Mouse (Mus musculus) neural tube, embryonic 11.5 days (tissue): ENCODE data around the gene Patl1. TPM values are rescaled to one million over a fixed set of nuclear protein-coding genes. Genes with fewer than 3 reads are reported as not detected.
"Not testable (repeated sequence)": the region's sequence is repeated elsewhere in the genome, so short reads cannot be mapped to it uniquely, and the experiment has no call there.

Source experiments
- ATAC-seq: fragments of 200-750 bp; cut with Nextera tagmentation; 2 replicates; pipeline ENCODE4 v1.8.0; 2017; ENCODE audit warnings: moderate number of reproducible peaks, mild to moderate bottlenecking, moderate TSS enrichment, moderate library complexity; ENCODE audit not compliant: insufficient read depth, low FRiP score, low TSS enrichment
- DNase-seq: peaks from one replicate; pipeline ENCODE4 v3.0.0-alpha.2; 2015; ENCODE audit warnings: low spot score
- H3K27ac ChIP-seq: fragments of 300-500 bp; sonication (generic); 2 replicates; pipeline ENCODE4 v1.5.1; 2014; ENCODE audit warnings: low read depth, mild to moderate bottlenecking, low read length
- H3K27me3 ChIP-seq: fragments of 300-500 bp; sonication (generic); 2 replicates; pipeline ENCODE4 v1.6.1; 2014; ENCODE audit warnings: mild to moderate bottlenecking, low read length, mixed read lengths; ENCODE audit not compliant: control insufficient read depth, insufficient read depth
- H3K36me3 ChIP-seq: fragments of 300-500 bp; sonication (generic); 2 replicates; pipeline ENCODE4 v1.6.1; 2014; ENCODE audit warnings: mild to moderate bottlenecking, low read length, moderate library complexity, mixed read lengths; ENCODE audit not compliant: control insufficient read depth, insufficient read depth
- H3K4me1 ChIP-seq: fragments of 300-500 bp; sonication (generic); 2 replicates; pipeline ENCODE4 v1.6.1; 2014; ENCODE audit warnings: low read length, mixed read lengths; ENCODE audit not compliant: control insufficient read depth, insufficient read depth
- H3K4me2 ChIP-seq: fragments of 300-500 bp; sonication (generic); 2 replicates; pipeline ENCODE4 v1.6.1; 2014; ENCODE audit warnings: low read depth, mild to moderate bottlenecking, moderate library complexity
- H3K4me3 ChIP-seq: fragments of 300-500 bp; sonication (generic); 2 replicates; pipeline ENCODE4 v1.5.1; 2014; ENCODE audit warnings: low read depth, low read length
- H3K9ac ChIP-seq: fragments of 300-500 bp; sonication (generic); 2 replicates; pipeline ENCODE4 v1.6.1; 2014; ENCODE audit warnings: mild to moderate bottlenecking, low read length
- H3K9me3 ChIP-seq: fragments of 300-500 bp; sonication (generic); 2 replicates; pipeline ENCODE4 v1.6.1; 2016; ENCODE audit warnings: low read length; ENCODE audit not compliant: control insufficient read depth
- WGBS: fragments of 180-500 bp; shearing (Covaris S2); extraction: QIAGEN DNeasy Blood & Tissue Kit; methylation state at CpG from one replicate; pipeline ENCODE4 v1.1.7; 2014; 5-methylcytosine and 5-hydroxymethylcytosine counted together
- polyA plus RNA-seq: library from polyadenylated mRNA; unstranded; fragments of >200 nt; fragmentation: Nextera tagmentation; extraction: Ambion mirVana; gene quantifications from 2 replicates; pipeline ENCODE4 v1.2.1, GENCODE M21; 2014

The Patl1 gene
- 24.7 and 25.7 TPM in 2 replicates for polyA plus RNA-seq

GRCm38 (mm10) chr19:11912037-11912532 is at the start of gene Patl1:
TSS of gene Patl1 (plus strand) at chr19:11912399.
- Histone ChIP-seq H3K27ac (peak within 1 kb of the TSS; percentile 89), H3K4me1 (peaks cover 8% of the 10 kb centered on the region), H3K4me2 (peak within 1 kb of the TSS; percentile 77), H3K27me3 (no peaks in the 10 kb centered on the region), H3K9ac (peak within 1 kb of the TSS; percentile 84), H3K36me3 (no peaks in the 10 kb centered on the region), H3K9me3 (no peaks in the 10 kb centered on the region), H3K4me3 (peak within 1 kb of the TSS; percentile 76)
- DNase-seq: peak; percentile 99
- ATAC-seq: peak; percentile 95
- under 1% methylated on average over 51 of the region's 53 CpGs for WGBS

- Histone ChIP-seq H3K9me3 (0 out of 2 replicates have a peak, but pooled peaks cover 4% of the 10 kb centered on the region), H3K4me1 (no peaks in the 10 kb centered on the region), H3K4me3 (no peak overlapping the region), H3K4me2 (no peak overlapping the region), H3K9ac (no peak overlapping the region), H3K36me3 (no peaks in the 10 kb centered on the region), H3K27ac (no peak overlapping the region), H3K27me3 (no peaks in the 10 kb centered on the region)
- 88% methylated on average over 2 of the region's 2 CpGs for WGBS
- DNase-seq (no peak), ATAC-seq (no peak)
Observed at GRCm38 (mm10) chr19:11867837-11868236, 44.4 kb upstream of the Patl1 start.

GRCm38 (mm10) chr19:11875006-11875405 is 37.2 kb upstream of the Patl1 start, which contains the start of gene Olfr1419:
TSS of gene Olfr1419 (minus strand) at chr19:11875106.
- H3K9me3 ChIP-seq: no peaks in the 10 kb centered on the region
- no peak for DNase-seq
- H3K36me3 ChIP-seq: no peaks in the 10 kb centered on the region
- WGBS: 45% methylated on average over 1 of the region's 1 CpGs
- H3K4me1 ChIP-seq: no peaks in the 10 kb centered on the region
- no peak for ATAC-seq
- no peak within 1 kb of the TSS for H3K9ac ChIP-seq
- H3K4me2 ChIP-seq: no peak within 1 kb of the TSS
- no peak within 1 kb of the TSS for H3K27ac ChIP-seq
- no peak within 1 kb of the TSS for H3K4me3 ChIP-seq
- no peaks in the 10 kb centered on the region for H3K27me3 ChIP-seq

GRCm38 (mm10) chr19:11878404-11878803 is 33.8 kb upstream of the Patl1 start:
- H3K36me3 ChIP-seq, H3K27ac ChIP-seq, ATAC-seq, H3K9ac ChIP-seq, H3K9me3 ChIP-seq, DNase-seq, H3K4me2 ChIP-seq, H3K4me1 ChIP-seq, H3K27me3 ChIP-seq, H3K4me3 ChIP-seq: not testable (repeated sequence)
- 75% methylated on average over 22 of the region's 22 CpGs for WGBS

- no peak within 1 kb of the TSS for H3K27ac ChIP-seq
- DNase-seq: no peak
- no peak within 1 kb of the TSS for H3K4me2 ChIP-seq
- whole genome bisulfite sequencing: 44% methylated on average over 1 of the region's 1 CpGs
- H3K9me3 ChIP-seq: no peaks in the 10 kb centered on the region
- H3K27me3 ChIP-seq: no peaks in the 10 kb centered on the region
- H3K4me1 ChIP-seq: no peaks in the 10 kb centered on the region
- H3K36me3 ChIP-seq: no peaks in the 10 kb centered on the region
- no peak for ATAC-seq
- no peak within 1 kb of the TSS for H3K4me3 ChIP-seq
- H3K9ac ChIP-seq: no peak within 1 kb of the TSS
Observed at GRCm38 (mm10) chr19:11886265-11886664, 25.9 kb upstream of the Patl1 start, which contains the start of gene Olfr1420. TSS of gene Olfr1420 (plus strand) at chr19:11886565.

GRCm38 (mm10) chr19:11911021-11911420 is 1.2 kb upstream of the Patl1 start:
- H3K36me3 ChIP-seq: no peaks in the 10 kb centered on the region
- no peak overlapping the region for H3K9ac ChIP-seq
- no peaks in the 10 kb centered on the region for H3K27me3 ChIP-seq
- WGBS: 90% methylated on average over 5 of the region's 5 CpGs
- H3K4me2 ChIP-seq: no peak overlapping the region; the same call in 1 of the 2 replicates
- no peaks in the 10 kb centered on the region for H3K9me3 ChIP-seq
- no peak overlapping the region for H3K27ac ChIP-seq
- DNase-seq (no peak), ATAC-seq (no peak)
- H3K4me3 ChIP-seq: peak overlapping the region; percentile 76; the same call in 1 of the 2 replicates
- H3K4me1 ChIP-seq: peaks cover 8% of the 10 kb centered on the region

GRCm38 (mm10) chr19:11911603-11912002 is 596 bp upstream of the Patl1 start:
- H3K9ac ChIP-seq: peak overlapping the region; percentile 84
- no peaks in the 10 kb centered on the region for H3K9me3 ChIP-seq
- ATAC-seq (peak; percentile 35), DNase-seq (no peak)
- H3K4me2 ChIP-seq: peak overlapping the region; percentile 66
- 4% methylated on average over 17 of the region's 17 CpGs for WGBS
- H3K27ac ChIP-seq: peak overlapping the region; percentile 89
- peaks cover 8% of the 10 kb centered on the region for H3K4me1 ChIP-seq
- H3K27me3 ChIP-seq: no peaks in the 10 kb centered on the region
- H3K4me3 ChIP-seq: peak overlapping the region; percentile 76
- H3K36me3 ChIP-seq: no peaks in the 10 kb centered on the region

GRCm38 (mm10) chr19:11912533-11913121 is 428 bp downstream of the Patl1 start:
- peak overlapping the region; percentile 76 for H3K4me3 ChIP-seq

GRCm38 (mm10) chr19:11915804-11916203 is 3.6 kb downstream of the Patl1 start:
- DNase-seq (no peak), ATAC-seq (no peak)
- WGBS: 76% methylated on average over 2 of the region's 2 CpGs
- H3K4me3 ChIP-seq: no peak overlapping the region
- H3K27ac ChIP-seq: no peak overlapping the region
- H3K27me3 ChIP-seq: no peaks in the 10 kb centered on the region
- H3K9me3 ChIP-seq: no peaks in the 10 kb centered on the region
- peaks cover 8% of the 10 kb centered on the region for H3K4me1 ChIP-seq
- peaks cover 4% of the 10 kb centered on the region for H3K36me3 ChIP-seq
- H3K9ac ChIP-seq: no peak overlapping the region
- no peak overlapping the region for H3K4me2 ChIP-seq

More at GRCm38 (mm10) chr19:11912533-11913121, 428 bp downstream of the Patl1 start:
- Histone ChIP-seq H3K36me3 (no peaks in the 10 kb centered on the region), H3K27ac (peak overlapping the region; percentile 89), H3K27me3 (no peaks in the 10 kb centered on the region), H3K9me3 (no peaks in the 10 kb centered on the region), H3K4me2 (peak overlapping the region; percentile 77), H3K4me1 (peaks cover 8% of the 10 kb centered on the region), H3K9ac (peak overlapping the region; percentile 84)
- under 1% methylated on average over 38 of the region's 54 CpGs for WGBS
- peak; percentile 51 for ATAC-seq
- DNase-seq: no peak
